9 mouse cellular contexts compared by ENCODE assay signal in the genomic region with DNA sequence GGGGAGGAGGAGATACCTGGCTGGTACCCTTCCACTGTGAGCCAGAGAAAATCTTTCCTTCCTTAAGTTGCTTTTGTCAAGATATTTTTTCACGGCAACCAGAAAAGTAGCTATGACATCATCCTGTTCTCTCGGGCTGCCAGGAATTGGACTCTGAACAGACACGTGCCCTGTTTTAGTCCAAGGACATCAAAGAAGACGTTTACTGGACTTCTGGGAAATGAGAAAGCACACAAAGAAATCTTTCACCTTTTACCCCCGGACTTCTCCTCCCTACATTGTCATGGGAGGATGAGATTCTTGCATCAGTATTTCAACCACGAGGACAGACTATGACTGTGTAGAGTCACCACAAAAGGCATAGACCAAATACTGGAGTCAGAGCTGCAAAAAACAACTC. TPM values are rescaled to one million over a fixed set of nuclear protein-coding genes. Genes with fewer than 3 reads are reported as not detected.
DNase-seq lines count a peak whose midpoint lies in the region; ATAC-seq and TF ChIP-seq lines count a peak whose summit lies in the region.
"Had no signal": no experiment of that assay in that cellular context is flagged by ENCODE, and none has a peak within 500 bp of the region (broad histone marks: within the 10 kb centered on the region; RNA-seq: fewer than 3 reads in every experiment).

No protein-coding gene starts in this region.

- H3K9ac ChIP-seq in heart, embryonic 15.5 days, result no peak overlapping the region
- H3K9ac ChIP-seq in midbrain, postnatal 0 days (replicated peaks; ENCODE audit: low read length, poor library complexity, severe bottlenecking), result no peak overlapping the region
- H3K9ac ChIP-seq in midbrain, embryonic 14.5 days (replicated peaks; ENCODE audit: low read length), result no peak overlapping the region
- H3K9ac ChIP-seq in intestine, embryonic 15.5 days, result no peak overlapping the region

- H3K36me3 ChIP-seq in heart, embryonic 15.5 days, result peaks cover 13% of the 10 kb centered on the region; the same call in 1 of the 2 replicates
- no peaks in the 10 kb centered on the region for H3K36me3 ChIP-seq in midbrain, postnatal 0 days (ENCODE audit: insufficient read depth, low read length)
- no peaks in the 10 kb centered on the region for H3K36me3 ChIP-seq in midbrain, embryonic 14.5 days (ENCODE audit: control insufficient read depth, insufficient read depth, low read length)
- no peaks in the 10 kb centered on the region for H3K36me3 ChIP-seq in intestine, embryonic 15.5 days

- no peaks in the 10 kb centered on the region for H3K27me3 ChIP-seq in heart, embryonic 15.5 days
- H3K27me3 ChIP-seq in midbrain, postnatal 0 days (ENCODE audit: insufficient read depth, low read length), result no peaks in the 10 kb centered on the region; the same call in 1 of the 2 replicates
- no peaks in the 10 kb centered on the region for H3K27me3 ChIP-seq in midbrain, embryonic 14.5 days (ENCODE audit: control insufficient read depth, insufficient read depth, low read length)
- H3K27me3 ChIP-seq in intestine, embryonic 15.5 days (replicated peaks), result no peaks in the 10 kb centered on the region

- peaks cover 35% of the 10 kb centered on the region for H3K4me1 ChIP-seq in heart, embryonic 15.5 days (replicated peaks)
- H3K4me1 ChIP-seq in midbrain, postnatal 0 days (ENCODE audit: insufficient read depth, low read length), result no peaks in the 10 kb centered on the region; the same call in 1 of the 2 replicates
- H3K4me1 ChIP-seq in midbrain, embryonic 14.5 days (ENCODE audit: control insufficient read depth, insufficient read depth, low read length), result peaks cover 26% of the 10 kb centered on the region; the same call in 1 of the 2 replicates
- peaks cover 14% of the 10 kb centered on the region; the same call in 1 of the 2 replicates for H3K4me1 ChIP-seq in intestine, embryonic 15.5 days (replicated peaks)

- ATAC-seq in heart, embryonic 15.5 days (replicated peaks; ENCODE audit: insufficient number of reproducible peaks, insufficient read depth, low FRiP score, low read depth), result 0 out of 2 replicates have a peak, but pooled peaks have one; percentile 15
- ATAC-seq in midbrain, postnatal 0 days (ENCODE audit: low FRiP score), result no peak
- no peak for ATAC-seq in midbrain, embryonic 14.5 days (ENCODE audit: low FRiP score, low TSS enrichment)
- peak; percentile 61 for ATAC-seq in intestine, embryonic 15.5 days

- no peak overlapping the region for H3K4me2 ChIP-seq in heart, embryonic 15.5 days
- H3K4me2 ChIP-seq in midbrain, postnatal 0 days (ENCODE audit: low read depth, low read length, poor library complexity, severe bottlenecking), result no peak overlapping the region
- no peak overlapping the region for H3K4me2 ChIP-seq in midbrain, embryonic 14.5 days (ENCODE audit: low read length)
- H3K4me2 ChIP-seq in intestine, embryonic 15.5 days (replicated peaks), result 0 out of 2 replicates have a peak overlapping the region, but pooled peaks have one; percentile 11

- no peaks in the 10 kb centered on the region for H3K9me3 ChIP-seq in heart, embryonic 15.5 days (replicated peaks)
- no peaks in the 10 kb centered on the region for H3K9me3 ChIP-seq in midbrain, postnatal 0 days (ENCODE audit: low read length)
- no peaks in the 10 kb centered on the region for H3K9me3 ChIP-seq in midbrain, embryonic 14.5 days (ENCODE audit: control insufficient read depth, low read length)
- no peaks in the 10 kb centered on the region for H3K9me3 ChIP-seq in intestine, embryonic 15.5 days

- WGBS in heart, embryonic 15.5 days, result 20% methylated on average over 6 of the region's 6 CpGs
- WGBS in midbrain, postnatal 0 days, result 14% methylated on average over 6 of the region's 6 CpGs
- 12% methylated on average over 6 of the region's 6 CpGs for WGBS in midbrain, embryonic 14.5 days
- WGBS in intestine, embryonic 15.5 days, result 12% methylated on average over 6 of the region's 6 CpGs

- intact Hi-C loops in heart, postnatal 10 days (cut with DNase I), result no loop called here

- H3K27ac ChIP-seq in heart, embryonic 15.5 days, result peak overlapping the region; percentile 59
- H3K27ac ChIP-seq in midbrain, postnatal 0 days (ENCODE audit: low read depth, low read length), result no peak overlapping the region
- H3K27ac ChIP-seq in midbrain, embryonic 14.5 days (replicated peaks; ENCODE audit: low read depth, low read length), result no peak overlapping the region
- peak overlapping the region; percentile 62; the same call in 1 of the 2 replicates for H3K27ac ChIP-seq in intestine, embryonic 15.5 days

- no peak for DNase-seq in heart, postnatal 10 days
- DNase-seq in midbrain, postnatal 0 days (ENCODE audit: low spot score), result peak; percentile 28
- DNase-seq in midbrain, embryonic 14.5 days, result no peak
- peak; percentile 29 for DNase-seq in yolk sac, embryonic 10.5 days (ENCODE audit: low spot score)
- DNase-seq in thymus, adult 18-20 months, result no peak
- DNase-seq in frontal cortex, adult 2 months (ENCODE audit: extremely low spot score in 1 of 2, low spot score in 1 of 2), result no peak
- DNase-seq: kidney, adult 11 months had no signal

- TF ChIP-seq CTCF in midbrain, postnatal 0 days (IDR thresholded peaks at IDR 0.05), result no peak

- H3K4me3 ChIP-seq in heart, embryonic 15.5 days, result no peak overlapping the region
- no peak overlapping the region for H3K4me3 ChIP-seq in midbrain, postnatal 0 days (ENCODE audit: low read depth, low read length)
- no peak overlapping the region for H3K4me3 ChIP-seq in midbrain, embryonic 14.5 days (replicated peaks; ENCODE audit: low read depth, low read length)
- H3K4me3 ChIP-seq in intestine, embryonic 15.5 days (replicated peaks), result no peak overlapping the region

RNA-seq across cellular contexts. Expression of a gene that starts 14.7 kb away (rescaled TPM):
- polyA plus RNA-seq in heart, embryonic 15.5 days (2015; fragmentation: Nextera tagmentation; extraction: Ambion mirVana), result 30.6 and 33.7 TPM in 2 replicates
- total RNA-seq in heart, postnatal 10 days (2021), result 100 to 1,000 TPM; 155 to 178 TPM
- total RNA-seq in midbrain, postnatal 0 days (2014; rRNA removed), result 19.4 and 19.8 TPM in 2 replicates
- polyA plus RNA-seq in midbrain, postnatal 0 days (2015; fragmentation: Nextera tagmentation; extraction: Ambion mirVana), result 7.5 and 8.0 TPM in 2 replicates
- 1.9 and 3.7 TPM in 2 replicates for polyA plus RNA-seq in midbrain, embryonic 14.5 days (2014; fragmentation: Nextera tagmentation; extraction: Ambion mirVana)
- 11.4 and 12.1 TPM in 2 replicates for polyA plus RNA-seq in intestine, embryonic 15.5 days (2015; fragmentation: Nextera tagmentation; extraction: Ambion mirVana)
- 13.6 and 15.0 TPM in 2 replicates for polyA plus RNA-seq in frontal cortex, adult 2 months (2012; rRNA removed)

Comparison
In these comparisons a context has a peak if more than half of its experiments do, and no peak if none do; other contexts are left out.
1. DNase-seq: peak in midbrain, postnatal 0 days (single experiment) and yolk sac, embryonic 10.5 days (single experiment); none in heart, postnatal 10 days (0 of 2), midbrain, embryonic 14.5 days (single experiment), thymus, adult 18-20 months (0 of 2) and frontal cortex, adult 2 months (0 of 2).
2. ATAC-seq: peak in heart, embryonic 15.5 days (single experiment) and intestine, embryonic 15.5 days (single experiment); none in midbrain, postnatal 0 days (single experiment) and midbrain, embryonic 14.5 days (single experiment).
3. H3K27ac ChIP-seq: peak in heart, embryonic 15.5 days (single experiment) and intestine, embryonic 15.5 days (single experiment); none in midbrain, postnatal 0 days (single experiment) and midbrain, embryonic 14.5 days (single experiment).